Mouse (Mus musculus) olfactory bulb, adult 2 months (tissue): ENCODE results near the gene Tgif1.

Source experiments
- CTCF ChIP-seq: fragments of 200-500 bp; IDR thresholded peaks from 2 replicates; pipeline ENCODE4 v1.5.1; 2012; ENCODE audit warnings: low read depth, mild to moderate bottlenecking, low read length, moderate library complexity; ENCODE audit not compliant: insufficient read depth
- POLR2A ChIP-seq: fragments of 200-500 bp; IDR thresholded peaks from 2 replicates; pipeline ENCODE4 v1.6.1; 2012; ENCODE audit warnings: mild to moderate bottlenecking, low read depth, low read length, moderate library complexity; ENCODE audit not compliant: insufficient read depth

GRCm38 (mm10) chr17:70890571-70890970, 37.2 kb upstream of the Tgif1 start:
- TF ChIP-seq POLR2A, result no peak
- TF ChIP-seq CTCF, result no peak
